Mouse (Mus musculus): ENCODE results near the gene Slc2a3. TPM values are rescaled to one million over a fixed set of nuclear protein-coding genes. Genes with fewer than 3 reads are reported as not detected.

Slc2a3 gene
- total and polyA plus RNA-seq, 3 experiments = 97.6 to 431 (median 387) TPM

GRCm38 (mm10) chr6:122784866-122785265 lies 16.6 kb downstream of the Slc2a3 start:
- H3K9me3 ChIP-seq (replicated peaks) = no peaks in the 10 kb centered on the region
- ATAC-seq (ENCODE audit: extremely low read depth, insufficient number of reproducible peaks, low FRiP score, poor library complexity, severe bottlenecking) (no peak), DNase-seq (ENCODE audit: low spot score) (no peak)
- 0 out of 2 replicates have a peak, but pooled peaks cover 5% of the 10 kb centered on the region for H3K4me1 ChIP-seq (ENCODE audit: insufficient read depth, low read depth, low read length)
- H3K27me3 ChIP-seq (ENCODE audit: insufficient read depth, low read length) = no peaks in the 10 kb centered on the region
- TF ChIP-seq CTCF (IDR thresholded peaks at IDR 0.05; ENCODE audit: low read depth, low read length) (no peak), POLR2AphosphoS5 (IDR thresholded peaks at IDR 0.05; ENCODE audit: insufficient replicate concordance, low read depth, low read length) (no peak), TAL1 (conservative IDR thresholded peaks at IDR 0.05; ENCODE audit: low read depth, low read length) (no peak), GATA1 (IDR thresholded peaks at IDR 0.05; ENCODE audit: borderline replicate concordance, low read length) (no peak), GATA2 (IDR thresholded peaks at IDR 0.05; ENCODE audit: borderline replicate concordance, low read depth, low read length) (no peak)
- no peaks in the 10 kb centered on the region for H3K36me3 ChIP-seq (replicated peaks)
- no peak overlapping the region for H3K4me3 ChIP-seq (ENCODE audit: low read depth, low read length)

DNA sequence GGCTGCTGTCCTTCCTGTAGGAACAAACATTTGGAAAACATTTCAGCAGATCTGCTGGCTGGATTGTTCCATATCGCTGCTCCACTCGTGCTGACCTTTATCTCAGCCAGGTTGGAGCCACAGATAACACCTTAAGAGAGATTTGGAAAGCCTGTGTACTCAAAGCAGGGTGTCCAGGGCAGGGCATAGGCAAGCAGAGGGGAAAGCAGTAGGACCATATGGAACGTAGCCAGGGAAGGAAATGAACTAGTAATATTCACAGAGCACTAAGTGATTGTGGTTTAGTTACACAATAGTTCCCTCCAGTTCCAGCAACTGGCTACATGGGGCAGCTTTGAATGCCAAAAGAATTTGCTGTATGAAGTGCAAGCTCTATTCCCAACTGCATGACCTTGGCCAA lies 19.3 kb downstream of the Slc2a3 start:
- Histone ChIP-seq H3K27me3 (ENCODE audit: insufficient read depth, low read length) (no peaks in the 10 kb centered on the region), H3K4me1 (ENCODE audit: insufficient read depth, low read depth, low read length) (0 out of 2 replicates have a peak, but pooled peaks cover 5% of the 10 kb centered on the region), H3K9me3 (replicated peaks) (no peaks in the 10 kb centered on the region), H3K36me3 (replicated peaks) (no peaks in the 10 kb centered on the region), H3K4me3 (ENCODE audit: low read depth, low read length) (no peak overlapping the region)
- TF ChIP-seq POLR2AphosphoS5 (IDR thresholded peaks at IDR 0.05; ENCODE audit: insufficient replicate concordance, low read depth, low read length) = no peak
- no peak for TF ChIP-seq GATA2 (IDR thresholded peaks at IDR 0.05; ENCODE audit: borderline replicate concordance, low read depth, low read length)
- no peak for TF ChIP-seq TAL1 (conservative IDR thresholded peaks at IDR 0.05; ENCODE audit: low read depth, low read length)
- no peak for TF ChIP-seq CTCF (IDR thresholded peaks at IDR 0.05; ENCODE audit: low read depth, low read length)
- no peak for TF ChIP-seq GATA1 (IDR thresholded peaks at IDR 0.05; ENCODE audit: borderline replicate concordance, low read length)
- no peak for DNase-seq (ENCODE audit: low spot score)
- ATAC-seq (ENCODE audit: extremely low read depth, insufficient number of reproducible peaks, low FRiP score, poor library complexity, severe bottlenecking) = no peak

GRCm38 (mm10) chr6:122781167-122781566 lies 20.3 kb downstream of the Slc2a3 start:
- H3K36me3 ChIP-seq (replicated peaks) = no peaks in the 10 kb centered on the region
- no peak overlapping the region for H3K4me3 ChIP-seq (ENCODE audit: low read depth, low read length)
- no peak for DNase-seq (ENCODE audit: low spot score)
- TF ChIP-seq GATA2 (IDR thresholded peaks at IDR 0.05; ENCODE audit: borderline replicate concordance, low read depth, low read length) (no peak), TAL1 (conservative IDR thresholded peaks at IDR 0.05; ENCODE audit: low read depth, low read length) (no peak), CTCF (IDR thresholded peaks at IDR 0.05; ENCODE audit: low read depth, low read length) (no peak), GATA1 (IDR thresholded peaks at IDR 0.05; ENCODE audit: borderline replicate concordance, low read length) (no peak)
- no peaks in the 10 kb centered on the region for H3K9me3 ChIP-seq (replicated peaks)
- no peak for ATAC-seq (ENCODE audit: extremely low read depth, insufficient number of reproducible peaks, low FRiP score, poor library complexity, severe bottlenecking)
- 0 out of 2 replicates have a peak, but pooled peaks cover 5% of the 10 kb centered on the region for H3K4me1 ChIP-seq (ENCODE audit: insufficient read depth, low read depth, low read length)
- H3K27me3 ChIP-seq (ENCODE audit: insufficient read depth, low read length) = no peaks in the 10 kb centered on the region

DNA sequence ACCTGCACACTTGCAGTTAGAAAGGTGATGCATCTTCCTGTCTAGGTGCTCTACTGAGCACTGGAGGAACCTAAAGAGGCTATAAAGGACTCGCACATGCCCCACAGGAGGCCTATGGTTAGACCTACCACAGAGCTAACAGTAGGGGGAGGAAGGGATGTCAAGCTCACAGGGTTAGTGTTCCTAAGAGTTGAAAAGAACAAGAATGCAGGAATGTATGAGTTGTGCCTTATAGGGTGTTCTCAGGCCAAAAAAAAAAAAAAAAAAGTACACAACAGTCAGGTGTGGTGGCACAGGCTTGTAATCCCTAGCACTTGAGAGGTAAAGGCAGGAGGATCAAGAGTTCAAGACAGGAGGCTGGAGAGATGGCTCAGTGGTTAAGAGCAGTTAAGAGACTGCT lies 21.5 kb downstream of the Slc2a3 start:
- Histone ChIP-seq H3K36me3 (replicated peaks) (no peaks in the 10 kb centered on the region), H3K27me3 (ENCODE audit: insufficient read depth, low read length) (0 out of 2 replicates have a peak, but pooled peaks cover 2% of the 10 kb centered on the region), H3K4me1 (ENCODE audit: insufficient read depth, low read depth, low read length) (0 out of 2 replicates have a peak, but pooled peaks cover 5% of the 10 kb centered on the region), H3K9me3 (replicated peaks) (no peaks in the 10 kb centered on the region), H3K4me3 (ENCODE audit: low read depth, low read length) (no peak overlapping the region)
- DNase-seq (ENCODE audit: low spot score) (no peak), ATAC-seq (ENCODE audit: extremely low read depth, insufficient number of reproducible peaks, low FRiP score, poor library complexity, severe bottlenecking) (no peak)
- TF ChIP-seq CTCF (IDR thresholded peaks at IDR 0.05; ENCODE audit: low read depth, low read length) = no peak
- no peak for TF ChIP-seq POLR2AphosphoS5 (IDR thresholded peaks at IDR 0.05; ENCODE audit: insufficient replicate concordance, low read depth, low read length)
- TF ChIP-seq GATA2 (IDR thresholded peaks at IDR 0.05; ENCODE audit: borderline replicate concordance, low read depth, low read length) = no peak
- no peak for TF ChIP-seq GATA1 (IDR thresholded peaks at IDR 0.05; ENCODE audit: borderline replicate concordance, low read length)
- TF ChIP-seq TAL1 (conservative IDR thresholded peaks at IDR 0.05; ENCODE audit: low read depth, low read length) = no peak

- Histone ChIP-seq H3K27me3 (ENCODE audit: insufficient read depth, low read length) (0 out of 2 replicates have a peak, but pooled peaks cover 2% of the 10 kb centered on the region), H3K4me1 (ENCODE audit: insufficient read depth, low read depth, low read length) (no peaks in the 10 kb centered on the region), H3K9me3 (replicated peaks) (no peaks in the 10 kb centered on the region), H3K36me3 (replicated peaks) (no peaks in the 10 kb centered on the region), H3K4me3 (ENCODE audit: low read depth, low read length) (no peak overlapping the region)
- ATAC-seq (ENCODE audit: extremely low read depth, insufficient number of reproducible peaks, low FRiP score, poor library complexity, severe bottlenecking) (no peak), DNase-seq (ENCODE audit: low spot score) (no peak)
- TF ChIP-seq TAL1 (conservative IDR thresholded peaks at IDR 0.05; ENCODE audit: low read depth, low read length) (no peak), POLR2AphosphoS5 (IDR thresholded peaks at IDR 0.05; ENCODE audit: insufficient replicate concordance, low read depth, low read length) (no peak), CTCF (IDR thresholded peaks at IDR 0.05; ENCODE audit: low read depth, low read length) (no peak), GATA2 (IDR thresholded peaks at IDR 0.05; ENCODE audit: borderline replicate concordance, low read depth, low read length) (no peak), GATA1 (IDR thresholded peaks at IDR 0.05; ENCODE audit: borderline replicate concordance, low read length) (no peak)
Observed at GRCm38 (mm10) chr6:122776040-122776439, 25.4 kb downstream of the Slc2a3 start.

DNA sequence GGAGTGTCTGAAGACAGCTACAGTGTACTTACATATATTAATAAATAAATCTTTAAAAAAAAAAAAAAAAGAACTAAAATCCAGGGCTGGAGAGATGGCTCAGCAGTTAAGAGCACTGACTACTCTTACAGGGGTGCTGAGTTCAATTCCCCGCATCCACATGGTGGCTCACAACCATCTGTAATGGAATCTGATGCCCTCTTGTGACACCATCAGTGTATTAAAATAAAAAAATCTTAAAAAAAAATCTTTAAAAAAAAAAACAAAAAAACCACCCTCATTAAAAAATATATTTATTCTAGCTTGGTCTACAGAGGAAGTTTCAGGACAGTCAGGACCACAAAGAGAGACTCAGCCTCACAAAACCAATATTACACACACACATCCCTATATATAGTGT lies 27.1 kb downstream of the Slc2a3 start:
- H3K27me3 ChIP-seq (ENCODE audit: insufficient read depth, low read length) = 0 out of 2 replicates have a peak, but pooled peaks cover 2% of the 10 kb centered on the region
- ATAC-seq (ENCODE audit: extremely low read depth, insufficient number of reproducible peaks, low FRiP score, poor library complexity, severe bottlenecking) (no peak), DNase-seq (ENCODE audit: low spot score) (no peak)
- H3K36me3 ChIP-seq (replicated peaks) = no peaks in the 10 kb centered on the region
- TF ChIP-seq GATA2 (IDR thresholded peaks at IDR 0.05; ENCODE audit: borderline replicate concordance, low read depth, low read length) (no peak), GATA1 (IDR thresholded peaks at IDR 0.05; ENCODE audit: borderline replicate concordance, low read length) (no peak), CTCF (IDR thresholded peaks at IDR 0.05; ENCODE audit: low read depth, low read length) (no peak), TAL1 (conservative IDR thresholded peaks at IDR 0.05; ENCODE audit: low read depth, low read length) (no peak), POLR2AphosphoS5 (IDR thresholded peaks at IDR 0.05; ENCODE audit: insufficient replicate concordance, low read depth, low read length) (no peak)
- H3K4me3 ChIP-seq (ENCODE audit: low read depth, low read length) = no peak overlapping the region
- H3K4me1 ChIP-seq (ENCODE audit: insufficient read depth, low read depth, low read length) = no peaks in the 10 kb centered on the region
- H3K9me3 ChIP-seq (replicated peaks) = no peaks in the 10 kb centered on the region

All from G1E (cell line).